Mouse (Mus musculus): Measurements from ENCODE around the gene Psme2. TPM values are rescaled to one million over a fixed set of nuclear protein-coding genes. Genes with fewer than 3 reads are reported as not detected.

Gene Psme2
- total RNA-seq, 2 experiments from 2014 or later = 54.0 to 62.7 TPM

- no peak for DNase-seq (ENCODE audit: low spot score in 2 of 2)
These were observed 20.3 kb downstream of the Psme2 start for GRCm38 (mm10) chr14:55570588-55570987.

GRCm38 (mm10) chr14:55567496-55567895, 23.4 kb downstream of the Psme2 start:
- no peak for DNase-seq (ENCODE audit: low spot score in 2 of 2)

DNA sequence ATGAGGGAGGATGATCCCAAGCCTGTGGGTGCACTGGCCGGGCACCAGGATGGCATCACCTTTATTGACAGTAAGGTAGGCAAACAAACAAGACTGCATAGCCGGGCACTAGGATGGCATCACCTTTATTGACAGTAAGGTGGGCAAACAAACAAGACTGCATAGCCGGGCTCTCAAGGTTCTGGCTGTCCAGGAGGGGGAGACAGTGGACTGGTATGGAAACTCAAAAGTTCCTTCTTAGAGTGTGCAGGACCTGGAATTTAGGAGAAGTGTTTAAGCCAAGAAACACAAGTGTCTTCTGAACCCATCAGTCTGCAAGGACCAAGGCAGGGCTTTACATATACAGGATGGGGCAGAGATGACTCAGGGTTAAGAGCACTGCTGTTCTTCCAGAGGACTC, 25.2 kb downstream of the Psme2 start:
- no peak for DNase-seq (ENCODE audit: low spot score in 2 of 2)

DNA sequence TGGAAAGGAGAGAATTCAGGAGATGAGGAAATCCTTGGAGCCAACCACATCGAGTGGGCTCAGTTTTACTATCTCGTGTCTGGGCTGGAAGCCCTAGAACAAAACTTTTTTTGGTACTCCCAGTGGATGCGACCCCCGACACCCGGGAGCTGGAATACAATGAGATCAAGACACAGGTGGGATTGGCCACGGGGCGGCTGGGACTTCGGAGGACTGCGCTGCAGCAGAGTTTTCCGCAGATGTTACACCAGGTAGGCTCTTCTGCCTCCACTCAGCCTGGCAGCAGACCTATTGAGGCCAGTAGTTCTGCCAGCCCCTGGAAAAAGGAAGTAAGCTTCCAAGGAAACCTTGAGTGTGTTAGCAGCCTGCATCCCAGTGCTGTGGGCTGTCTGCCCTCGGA, 27.7 kb downstream of the Psme2 start:
- no peak for DNase-seq (ENCODE audit: low spot score in 2 of 2)

GRCm38 (mm10) chr14:55561860-55562259, 29.1 kb downstream of the Psme2 start:
- DNase-seq (ENCODE audit: low spot score in 2 of 2) = no peak

- peak; percentile 98 for DNase-seq (ENCODE audit: low spot score in 2 of 2)
These were observed 30.5 kb downstream of the Psme2 start, which contains the start of gene A730061H03Rik for GRCm38 (mm10) chr14:55560202-55561073. A730061H03Rik (minus strand) TSS chr14:55560406.

GRCm38 (mm10) chr14:55559799-55560201, 31.1 kb downstream of the Psme2 start, which contains the start of gene Dcaf11:
Dcaf11 (plus strand) TSS chr14:55560006.
- DNase-seq (ENCODE audit: low spot score in 2 of 2) = peak; percentile 89 to 91

DNA sequence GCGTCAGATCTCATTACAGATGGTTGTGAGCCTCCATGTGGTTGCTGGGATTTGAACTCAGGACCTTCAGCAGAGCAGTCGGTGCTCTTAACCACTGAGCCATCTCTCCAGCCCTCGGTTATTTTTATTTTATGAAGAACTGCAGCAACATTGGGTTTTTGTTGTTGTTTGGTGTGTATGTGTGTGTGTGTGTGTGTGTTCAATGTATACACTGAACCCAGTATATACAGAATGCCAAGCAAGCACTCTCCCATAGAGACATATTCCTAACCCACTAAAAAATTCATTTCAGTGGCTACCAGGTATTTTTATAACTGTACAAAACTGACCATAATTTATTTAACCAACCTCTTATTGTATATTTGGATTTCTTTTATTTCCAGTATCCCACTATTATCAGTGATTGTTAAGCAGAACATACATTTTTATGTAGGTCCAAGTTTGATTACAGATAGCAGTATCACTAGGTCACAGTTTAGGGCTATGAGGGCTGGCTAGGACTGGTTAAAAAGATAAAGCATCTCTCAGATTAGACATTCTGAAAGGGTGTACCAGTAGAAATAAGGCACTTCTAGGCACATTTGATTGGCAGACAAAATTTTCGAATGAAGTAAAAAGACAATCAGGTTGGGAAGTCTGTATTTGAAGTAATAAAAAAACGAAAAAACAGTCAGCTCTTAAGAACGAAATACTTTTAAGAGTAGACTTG, 32.0 kb downstream of the Psme2 start:
- DNase-seq (ENCODE audit: low spot score in 2 of 2) = no peak

GRCm38 (mm10) chr14:55557587-55557986, 33.3 kb downstream of the Psme2 start:
- no peak for DNase-seq (ENCODE audit: low spot score in 2 of 2)

DNA sequence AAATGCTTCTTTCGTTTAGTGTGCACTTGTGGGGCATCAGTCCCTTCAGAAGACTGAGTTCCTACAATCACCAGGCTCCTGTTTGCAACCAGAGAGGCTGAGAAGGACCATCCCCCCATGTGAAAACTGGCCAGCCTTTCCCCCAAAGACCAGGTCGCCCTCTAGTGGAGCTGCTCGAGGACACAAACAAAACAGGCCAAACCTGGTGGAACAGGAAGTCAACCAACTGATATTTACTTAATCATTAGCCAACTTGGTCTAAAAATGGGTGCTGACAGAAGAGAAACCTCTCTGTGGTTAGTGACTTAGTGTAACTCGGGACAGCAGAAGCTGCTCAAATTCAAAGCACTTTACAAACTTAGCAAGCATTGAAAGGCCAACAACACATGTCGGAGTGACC, 33.9 kb downstream of the Psme2 start:
- DNase-seq (ENCODE audit: low spot score in 2 of 2) = peak; percentile 83 to 84

DNA sequence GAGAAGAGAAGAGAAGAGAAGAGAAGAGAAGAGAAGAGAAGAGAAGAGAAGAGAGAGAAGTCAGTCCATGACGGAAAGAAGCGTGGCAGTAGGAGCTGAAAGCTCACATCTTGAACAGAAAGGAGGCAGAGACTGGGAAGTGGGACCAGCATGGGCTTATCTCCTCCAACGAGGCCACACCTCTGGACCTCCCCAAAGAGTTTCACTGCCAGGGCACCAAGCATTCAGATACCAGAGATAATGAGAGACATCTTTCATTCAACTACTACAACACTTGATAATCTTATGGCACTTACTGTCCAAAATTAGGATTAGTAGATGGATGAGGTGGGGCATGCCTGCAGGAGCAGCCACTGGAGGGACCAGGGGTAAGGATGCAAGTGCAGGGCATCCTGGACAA, 35.1 kb downstream of the Psme2 start:
- DNase-seq (ENCODE audit: low spot score in 2 of 2) = no peak

DNA sequence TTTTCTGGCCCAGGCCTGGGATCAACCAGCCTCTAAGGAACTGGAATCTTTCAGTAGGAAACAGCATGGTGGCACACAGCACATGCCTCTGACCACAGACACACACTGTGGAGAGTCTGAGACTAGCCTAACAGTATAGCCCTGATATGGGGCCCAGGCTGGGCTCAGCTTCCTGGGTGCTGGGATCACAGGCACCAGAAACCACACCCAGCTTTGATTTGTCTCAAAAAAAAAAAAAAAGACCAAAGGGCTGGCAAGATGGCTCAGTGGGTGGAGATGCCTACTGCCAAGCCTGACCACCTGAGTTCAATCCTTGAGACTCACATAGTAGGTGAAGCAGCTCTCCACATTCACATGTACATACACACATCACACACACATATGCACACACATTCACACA, 36.3 kb downstream of the Psme2 start:
- DNase-seq (ENCODE audit: low spot score in 2 of 2) = no peak

GRCm38 (mm10) chr14:55551794-55552193, 39.1 kb downstream of the Psme2 start:
- no peak for DNase-seq (ENCODE audit: low spot score in 2 of 2)

DNA sequence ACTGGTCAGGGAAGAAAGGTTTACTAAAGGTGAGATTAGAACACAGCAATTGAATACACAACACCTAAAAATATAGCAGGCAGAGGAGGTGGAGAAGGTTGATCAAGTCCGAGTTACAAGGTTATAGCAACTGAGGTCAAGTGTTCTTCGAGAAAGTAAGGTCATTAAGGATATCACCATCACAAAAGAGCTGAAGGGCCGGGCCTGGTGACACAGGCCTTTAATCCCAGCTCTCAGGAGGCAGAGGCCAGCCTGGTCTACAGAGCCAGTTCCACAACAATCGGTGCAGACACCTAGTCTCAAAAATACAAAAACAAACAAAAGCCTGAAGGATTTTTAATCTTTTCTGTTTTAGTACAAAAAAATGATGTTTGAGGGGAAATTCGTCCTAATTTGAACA, 39.6 kb downstream of the Psme2 start:
- DNase-seq (ENCODE audit: low spot score in 2 of 2) = no peak

DNA sequence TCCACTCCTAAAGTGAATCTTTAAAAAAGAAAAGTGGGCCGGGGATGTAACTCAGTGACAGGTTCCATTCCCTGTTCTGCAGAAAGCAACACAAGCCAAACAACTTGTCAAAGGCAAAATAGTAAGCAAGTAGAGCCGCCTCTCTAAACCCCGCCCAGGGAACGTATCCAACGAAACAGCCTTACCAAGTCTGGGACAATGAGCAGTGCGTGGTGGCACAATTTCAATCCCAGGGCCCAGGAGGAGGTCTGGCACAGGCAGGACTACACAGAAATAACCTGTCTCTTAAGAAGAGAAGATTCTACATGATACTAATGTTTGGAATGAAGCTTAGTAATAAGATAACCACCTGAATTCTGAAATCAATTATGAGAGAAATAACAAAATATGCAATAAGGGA, 40.7 kb downstream of the Psme2 start:
- DNase-seq (ENCODE audit: low spot score in 2 of 2) = no peak

GRCm38 (mm10) chr14:55544334-55544733, 46.6 kb downstream of the Psme2 start:
- DNase-seq (ENCODE audit: low spot score in 2 of 2) = no peak

DNA sequence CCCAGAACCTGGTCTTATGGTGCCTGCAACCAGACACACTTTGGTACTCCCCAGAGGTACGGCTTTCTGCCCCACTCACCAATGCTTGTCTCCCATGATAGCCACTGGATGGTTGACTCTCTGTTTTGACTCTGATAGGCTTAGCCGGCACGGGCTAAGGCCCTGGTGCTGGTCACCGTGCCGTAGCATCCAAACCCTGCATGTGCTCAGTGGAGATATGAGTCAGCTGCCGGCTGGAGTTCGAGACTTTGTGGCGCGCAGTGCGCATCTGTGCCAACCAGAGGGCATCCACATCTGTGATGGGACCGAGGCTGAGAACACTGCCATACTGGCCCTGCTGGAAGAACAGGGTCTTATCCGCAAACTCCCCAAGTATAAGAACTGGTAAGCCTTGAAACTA, 48.6 kb downstream of the Psme2 start:
- DNase-seq (ENCODE audit: low spot score in 2 of 2) = no peak

DNA sequence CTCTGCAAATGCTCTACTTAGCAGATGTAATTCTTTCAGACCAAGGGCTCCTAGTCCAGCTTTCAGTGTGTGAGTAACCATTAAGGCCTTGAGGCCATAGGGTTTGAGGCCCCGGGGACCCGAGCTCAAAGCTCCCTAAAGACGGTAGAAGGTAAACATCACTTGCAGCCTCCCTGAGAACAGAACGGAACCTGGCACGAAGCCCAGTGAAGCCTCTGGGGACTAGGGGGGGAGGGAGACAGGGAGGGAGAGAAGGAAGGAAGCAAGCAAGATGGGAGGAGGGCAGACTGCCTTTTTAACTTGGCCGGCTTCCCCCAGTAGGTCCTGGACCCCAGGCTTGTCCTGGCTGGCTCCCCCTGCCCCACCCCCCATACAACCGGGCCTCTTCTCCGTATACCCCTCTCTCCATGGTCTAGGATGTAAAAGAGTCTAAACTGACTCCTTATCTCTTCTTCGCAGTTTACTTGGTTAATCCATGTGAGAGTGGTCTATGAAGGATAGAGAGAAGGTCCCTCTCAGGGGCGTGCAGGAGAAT, 50.1 kb downstream of the Psme2 start:
- peak; percentile 75 to 79 for DNase-seq (ENCODE audit: low spot score in 2 of 2)

DNA sequence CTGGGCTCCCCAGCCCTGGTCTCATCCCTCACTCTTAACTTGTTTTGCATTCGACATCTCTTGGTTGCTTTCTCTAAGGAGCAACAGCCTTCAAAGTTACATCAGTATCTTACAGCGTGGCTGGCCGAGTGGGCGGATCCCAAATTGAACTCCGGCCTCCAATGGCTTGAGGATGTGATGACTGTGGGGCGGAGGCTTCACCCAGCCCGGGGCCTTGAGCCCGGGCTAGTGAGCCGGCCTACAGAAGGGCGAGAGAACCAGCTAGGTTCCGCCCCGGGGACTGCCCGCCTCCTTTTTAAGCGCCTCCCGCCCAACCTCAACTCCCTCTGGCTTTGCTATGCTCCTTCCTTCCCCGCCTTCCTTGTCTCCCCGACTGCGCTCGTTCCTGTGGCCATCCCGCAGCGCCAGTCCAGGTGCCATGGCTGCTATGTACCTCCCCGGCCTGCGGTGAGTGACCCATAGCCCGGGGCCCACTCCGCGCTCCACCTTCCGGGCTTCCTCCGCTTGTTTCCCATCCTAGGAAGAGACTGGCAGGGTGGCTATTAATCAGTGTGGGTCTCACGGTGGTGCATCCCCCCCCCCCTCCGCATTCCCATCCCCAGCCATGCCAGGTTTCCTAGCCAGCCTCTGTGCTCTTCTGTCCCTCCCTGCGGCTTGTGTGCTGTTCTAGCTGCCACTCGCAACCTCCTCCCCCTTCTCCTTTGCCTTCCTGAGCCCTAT, 50.7 kb downstream of the Psme2 start, which contains the start of gene Pck2:
Gene Pck2, plus strand, starts transcription at position 200 of the 720 bp plus-strand sequence.
- peak; percentile 59 to 71 for DNase-seq (ENCODE audit: low spot score in 2 of 2)
